Mouse (Mus musculus): Measurements from ENCODE around the gene N4bp3. TPM values are rescaled to one million over a fixed set of nuclear protein-coding genes. Genes with fewer than 3 reads are reported as not detected.
A peak's percentile ranks its signal among the peaks of the same experiment; 100 is the strongest.
"Not testable (repeated sequence)": the region's sequence is repeated elsewhere in the genome, so short reads cannot be mapped to it uniquely, and the experiment has no call there.

Gene N4bp3
- 10.2 and 12.9 TPM in 2 replicates for polyA plus RNA-seq (2015; fragmentation: Nextera tagmentation; extraction: Ambion mirVana)

DNA sequence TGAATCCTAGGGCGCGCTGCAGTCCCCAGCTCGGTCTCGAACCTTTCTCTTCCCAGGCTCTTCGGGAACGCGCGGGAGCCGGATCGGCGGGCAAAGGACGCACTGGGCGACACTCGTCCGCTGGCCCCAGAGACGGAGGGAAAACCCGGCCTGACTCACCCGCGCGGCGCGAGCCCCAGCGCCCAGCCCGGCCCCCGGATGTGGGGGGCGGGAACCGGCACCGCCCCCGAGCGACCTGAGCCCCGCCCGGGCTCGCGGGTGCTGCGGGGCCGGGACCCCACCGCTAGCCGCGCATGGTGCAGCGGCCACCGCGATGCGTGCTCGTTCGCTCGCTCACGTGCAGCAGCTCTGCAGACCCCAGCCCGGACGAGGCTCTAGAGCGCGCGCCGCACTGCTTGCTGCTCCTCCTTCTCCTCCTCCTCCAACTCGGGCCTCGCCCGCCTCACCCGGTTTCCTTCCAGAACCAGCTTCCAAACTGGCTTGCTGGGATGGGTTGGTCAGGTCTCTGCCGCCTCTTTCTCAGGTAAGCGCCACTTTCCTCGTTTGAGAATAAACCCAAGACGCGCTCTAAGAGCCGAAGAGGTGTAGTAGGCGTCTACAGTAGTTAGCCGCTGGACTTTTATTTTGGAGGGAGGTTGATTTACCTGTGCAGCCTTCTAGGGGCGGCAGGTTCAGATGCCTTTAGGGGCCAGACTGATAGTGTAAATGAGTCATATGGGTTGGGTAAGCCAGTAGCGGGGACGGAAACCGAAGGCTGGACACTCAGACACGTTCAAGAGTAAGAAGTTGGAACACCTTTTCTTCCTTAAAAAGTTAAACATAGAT is at the start of gene N4bp3, which contains the start of gene D930048N14Rik:
TSS of gene N4bp3 (minus strand) at position 152 of the 825 bp plus-strand sequence.
TSS of gene D930048N14Rik (plus strand) at position 264 of the 825 bp plus-strand sequence.
- peak within 1 kb of the TSS; percentile 70 for H3K9ac ChIP-seq (replicated peaks; ENCODE audit: low read depth, low read length)
- ATAC-seq, result peak; percentile 82
- no peaks in the 10 kb centered on the region for H3K9me3 ChIP-seq (ENCODE audit: control insufficient read depth, low read length)
- peaks cover 2% of the 10 kb centered on the region; the same call in 1 of the 2 replicates for H3K27me3 ChIP-seq (replicated peaks; ENCODE audit: control insufficient read depth, insufficient read depth, low read length)
- WGBS, result under 1% methylated on average over 69 of the region's 70 CpGs
- H3K4me3 ChIP-seq (replicated peaks; ENCODE audit: low read length), result peak within 1 kb of the TSS; percentile 54
- H3K27ac ChIP-seq (ENCODE audit: low read length), result no peak within 1 kb of the TSS
- H3K4me1 ChIP-seq (replicated peaks; ENCODE audit: control insufficient read depth, insufficient read depth, low read length), result peaks cover 16% of the 10 kb centered on the region
- H3K36me3 ChIP-seq (ENCODE audit: control insufficient read depth, insufficient read depth), result no peaks in the 10 kb centered on the region
- H3K4me2 ChIP-seq (ENCODE audit: low read length), result peak within 1 kb of the TSS; percentile 91

DNA sequence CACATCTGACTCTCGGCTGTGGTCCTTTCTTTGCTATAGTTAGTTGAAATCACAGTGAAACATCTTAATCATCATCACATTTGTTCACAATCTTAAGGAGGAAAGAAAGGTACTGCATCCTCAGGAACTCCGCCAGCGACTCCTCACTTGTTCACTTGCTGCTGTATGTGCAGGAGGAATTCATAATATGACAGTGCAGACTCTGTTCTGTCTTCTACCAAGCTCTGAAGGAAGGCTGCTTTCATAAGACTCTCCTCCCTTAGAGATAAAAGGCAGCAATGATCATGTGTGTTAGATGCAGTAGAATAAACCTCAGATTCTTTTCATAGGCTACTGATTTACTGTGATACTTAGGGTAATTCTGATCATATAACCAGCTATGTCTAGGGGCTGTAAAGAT is 44.3 kb upstream of the N4bp3 start:
- Histone ChIP-seq H3K4me3 (replicated peaks; ENCODE audit: low read length) (no peak overlapping the region), H3K4me1 (replicated peaks; ENCODE audit: control insufficient read depth, insufficient read depth, low read length) (no peaks in the 10 kb centered on the region), H3K9me3 (ENCODE audit: control insufficient read depth, low read length) (no peaks in the 10 kb centered on the region), H3K4me2 (ENCODE audit: low read length) (no peak overlapping the region), H3K9ac (replicated peaks; ENCODE audit: low read depth, low read length) (no peak overlapping the region), H3K27me3 (replicated peaks; ENCODE audit: control insufficient read depth, insufficient read depth, low read length) (no peaks in the 10 kb centered on the region), H3K27ac (ENCODE audit: low read length) (no peak overlapping the region), H3K36me3 (ENCODE audit: control insufficient read depth, insufficient read depth) (peaks cover 20% of the 10 kb centered on the region)
- ATAC-seq, result no peak
- 94% methylated on average over 3 of the region's 3 CpGs for WGBS

DNA sequence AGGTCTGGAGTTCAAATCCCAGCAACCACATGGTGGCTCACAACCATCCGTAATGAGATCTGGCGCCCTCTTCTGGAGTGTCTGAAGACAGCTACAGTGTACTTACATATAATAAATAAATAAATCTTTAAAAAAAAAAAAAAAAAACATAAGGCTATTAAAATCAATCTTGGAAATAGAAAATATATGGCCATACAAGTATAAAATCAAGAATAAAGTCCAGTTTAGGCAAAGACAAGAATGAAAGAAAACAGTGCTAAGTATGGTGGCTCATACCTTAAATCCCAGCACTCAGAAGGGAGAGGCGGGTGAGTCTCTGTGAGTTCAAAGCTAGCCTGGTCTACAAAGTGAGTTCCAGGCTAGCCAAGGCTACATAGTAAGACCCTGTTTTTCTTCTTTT is 40.0 kb upstream of the N4bp3 start:
- ATAC-seq; H3K27me3 ChIP-seq (replicated peaks; ENCODE audit: control insufficient read depth, insufficient read depth, low read length); H3K36me3 ChIP-seq (ENCODE audit: control insufficient read depth, insufficient read depth); H3K4me3 ChIP-seq (replicated peaks; ENCODE audit: low read length); H3K9me3 ChIP-seq (ENCODE audit: control insufficient read depth, low read length); H3K9ac ChIP-seq (replicated peaks; ENCODE audit: low read depth, low read length); H3K27ac ChIP-seq (ENCODE audit: low read length); H3K4me2 ChIP-seq (ENCODE audit: low read length): not testable (repeated sequence)
- 94% methylated on average over 1 of the region's 3 CpGs for WGBS
- H3K4me1 ChIP-seq (replicated peaks; ENCODE audit: control insufficient read depth, insufficient read depth, low read length), result peaks cover 12% of the 10 kb centered on the region

DNA sequence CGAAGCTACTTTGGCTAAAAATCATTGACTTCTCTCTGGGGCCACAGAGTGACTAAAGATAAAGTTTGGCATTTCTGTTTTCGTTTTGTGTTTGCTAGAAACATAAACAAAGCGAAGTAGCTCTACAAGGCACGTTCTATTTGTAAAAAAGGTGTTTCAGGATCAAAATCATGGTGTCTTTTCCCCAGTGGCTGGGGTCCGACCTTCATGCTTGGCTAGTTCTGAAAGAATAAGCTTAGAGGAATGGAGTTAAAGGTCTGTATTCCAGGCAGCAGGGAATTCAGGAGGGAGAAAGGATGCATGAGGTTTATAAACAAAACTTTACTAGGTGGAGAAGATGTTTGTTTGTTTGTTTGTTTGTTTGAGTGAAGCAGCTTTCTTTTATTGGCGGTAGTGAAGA is 38.7 kb upstream of the N4bp3 start:
- Histone ChIP-seq H3K9me3 (ENCODE audit: control insufficient read depth, low read length) (no peaks in the 10 kb centered on the region), H3K4me3 (replicated peaks; ENCODE audit: low read length) (peak overlapping the region; percentile 83), H3K36me3 (ENCODE audit: control insufficient read depth, insufficient read depth) (no peaks in the 10 kb centered on the region; the same call in 1 of the 2 replicates), H3K27ac (ENCODE audit: low read length) (peak overlapping the region; percentile 99), H3K27me3 (replicated peaks; ENCODE audit: control insufficient read depth, insufficient read depth, low read length) (no peaks in the 10 kb centered on the region), H3K4me2 (ENCODE audit: low read length) (peak overlapping the region; percentile 86), H3K9ac (replicated peaks; ENCODE audit: low read depth, low read length) (peak overlapping the region; percentile 92), H3K4me1 (replicated peaks; ENCODE audit: control insufficient read depth, insufficient read depth, low read length) (peaks cover 12% of the 10 kb centered on the region)
- 24% methylated on average over 6 of the region's 6 CpGs for WGBS
- ATAC-seq, result no peak

DNA sequence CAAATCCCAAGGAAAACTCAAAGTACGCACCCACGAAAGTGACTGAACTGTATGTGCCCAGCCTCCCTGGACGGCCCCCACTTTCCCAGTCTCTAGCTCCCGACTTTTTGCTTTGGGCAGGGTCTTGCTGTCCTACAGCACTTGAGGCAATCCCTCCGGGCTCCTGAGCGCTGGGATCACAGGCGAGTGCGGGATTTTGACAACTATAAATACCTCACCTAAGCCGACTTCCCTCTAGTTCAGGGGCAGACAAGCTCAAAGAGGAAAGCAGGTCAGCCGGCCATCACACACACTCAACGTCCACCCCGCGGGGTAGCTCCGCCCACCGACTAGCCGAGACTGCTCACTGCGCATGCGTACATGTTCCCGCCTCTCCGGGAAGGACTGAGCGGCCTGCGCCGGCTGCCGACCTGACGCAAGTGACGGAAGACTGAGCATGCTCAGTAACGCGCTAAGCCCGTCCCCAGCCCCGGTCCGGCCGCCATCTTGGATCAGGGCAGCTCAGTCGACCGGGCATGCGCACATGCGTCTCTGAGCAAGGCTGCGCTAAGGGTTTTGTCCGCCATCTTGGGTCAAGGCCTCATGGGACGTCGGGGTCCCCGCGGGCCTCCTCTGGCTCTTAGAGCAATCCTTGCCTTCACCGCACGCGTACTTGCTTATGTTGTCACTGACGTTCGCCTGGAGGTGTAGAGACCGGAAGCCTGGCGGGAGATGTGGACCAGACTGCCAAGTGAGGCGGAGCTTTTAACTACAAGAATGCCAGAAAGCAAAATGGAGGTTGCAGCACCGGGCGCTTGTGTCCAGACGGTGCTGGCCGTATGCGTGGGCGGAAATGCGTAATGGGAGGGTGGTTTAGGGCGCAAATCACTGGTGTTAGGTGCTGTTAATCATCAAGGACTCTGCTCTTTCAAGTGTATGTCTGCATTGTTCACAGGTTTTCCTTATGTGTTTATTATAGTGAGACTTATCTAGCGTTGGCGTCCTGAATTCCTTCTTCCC is 38.0 kb upstream of the N4bp3 start, which contains the start of gene 0610009B22Rik:
TSS of gene 0610009B22Rik (minus strand) at position 545 of the 999 bp plus-strand sequence.
- WGBS, result under 1% methylated on average over 60 of the region's 60 CpGs
- H3K9ac ChIP-seq (replicated peaks; ENCODE audit: low read depth, low read length), result peak within 1 kb of the TSS; percentile 92

DNA sequence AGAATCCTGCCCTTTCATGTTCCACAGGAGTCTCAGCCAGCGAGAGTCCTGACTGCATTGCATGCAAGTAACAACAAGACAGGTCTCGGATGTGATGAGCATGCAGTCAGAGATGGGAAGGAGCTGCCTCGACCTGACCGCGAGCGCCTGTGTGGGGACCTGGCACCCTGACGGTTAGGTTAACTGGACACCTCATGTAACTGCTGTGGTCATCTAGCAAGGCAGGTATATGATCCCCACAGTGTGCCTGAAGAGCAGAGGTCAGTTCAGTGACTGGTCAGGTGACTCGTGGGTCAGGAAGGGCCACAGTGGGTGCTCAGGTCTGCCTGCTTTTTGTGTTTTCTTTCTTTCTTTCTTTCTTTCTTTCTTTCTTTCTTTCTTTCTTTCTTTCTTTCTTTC is 31.3 kb upstream of the N4bp3 start:
- H3K9ac ChIP-seq (replicated peaks; ENCODE audit: low read depth, low read length), result no peak overlapping the region
- H3K4me1 ChIP-seq (replicated peaks; ENCODE audit: control insufficient read depth, insufficient read depth, low read length), result no peaks in the 10 kb centered on the region
- H3K4me3 ChIP-seq (replicated peaks; ENCODE audit: low read length), result no peak overlapping the region
- no peak overlapping the region for H3K27ac ChIP-seq (ENCODE audit: low read length)
- H3K4me2 ChIP-seq (ENCODE audit: low read length), result no peak overlapping the region
- ATAC-seq, result no peak
- no peaks in the 10 kb centered on the region for H3K9me3 ChIP-seq (ENCODE audit: control insufficient read depth, low read length)
- no peaks in the 10 kb centered on the region for H3K27me3 ChIP-seq (replicated peaks; ENCODE audit: control insufficient read depth, insufficient read depth, low read length)
- no peaks in the 10 kb centered on the region for H3K36me3 ChIP-seq (ENCODE audit: control insufficient read depth, insufficient read depth)
- WGBS, result 46% methylated on average over 8 of the region's 8 CpGs

More for the DNA sequence above, 38.0 kb upstream of the N4bp3 start, which contains the start of gene 0610009B22Rik:
- Histone ChIP-seq H3K4me1 (replicated peaks; ENCODE audit: control insufficient read depth, insufficient read depth, low read length) (peaks cover 12% of the 10 kb centered on the region), H3K4me3 (replicated peaks; ENCODE audit: low read length) (peak within 1 kb of the TSS; percentile 83), H3K9me3 (ENCODE audit: control insufficient read depth, low read length) (no peaks in the 10 kb centered on the region), H3K36me3 (ENCODE audit: control insufficient read depth, insufficient read depth) (no peaks in the 10 kb centered on the region; the same call in 1 of the 2 replicates), H3K4me2 (ENCODE audit: low read length) (peak within 1 kb of the TSS; percentile 86), H3K27me3 (replicated peaks; ENCODE audit: control insufficient read depth, insufficient read depth, low read length) (no peaks in the 10 kb centered on the region), H3K27ac (ENCODE audit: low read length) (peak within 1 kb of the TSS; percentile 99)
- peak; percentile 99 for ATAC-seq

DNA sequence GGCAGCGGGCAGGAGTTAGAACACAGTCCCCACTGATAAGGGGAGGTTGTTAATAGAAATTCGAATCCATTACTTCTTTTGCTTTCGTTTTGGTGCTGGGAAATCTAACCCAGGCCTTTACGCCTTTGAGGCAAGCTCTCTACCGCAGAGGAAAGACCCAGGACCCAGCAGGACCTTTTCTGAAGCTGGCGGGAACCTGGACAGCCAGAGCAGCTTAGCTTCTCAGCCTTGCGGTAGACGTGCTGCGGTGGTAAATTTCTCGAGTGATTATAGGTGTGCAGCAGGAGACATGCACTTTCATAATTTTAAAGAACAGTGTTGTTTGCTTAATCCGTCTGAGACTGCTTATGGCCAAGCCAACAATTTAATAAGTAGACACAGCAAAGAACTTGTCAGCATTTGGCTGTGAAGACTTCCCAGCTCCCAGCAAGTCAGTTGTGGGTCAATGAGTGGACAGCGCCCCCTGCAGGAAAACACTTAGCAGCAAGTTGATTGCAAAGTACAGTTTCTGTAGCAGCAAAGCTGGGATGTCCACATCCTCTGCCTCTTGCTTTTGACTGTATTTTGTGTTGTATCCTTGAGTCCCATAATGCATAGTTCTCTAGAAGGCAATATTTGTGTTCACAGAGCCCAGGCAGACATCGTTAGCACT is 30.8 kb upstream of the N4bp3 start:
- no peak for ATAC-seq
- Histone ChIP-seq H3K9me3 (ENCODE audit: control insufficient read depth, low read length) (no peaks in the 10 kb centered on the region), H3K27me3 (replicated peaks; ENCODE audit: control insufficient read depth, insufficient read depth, low read length) (no peaks in the 10 kb centered on the region), H3K4me1 (replicated peaks; ENCODE audit: control insufficient read depth, insufficient read depth, low read length) (no peaks in the 10 kb centered on the region), H3K4me3 (replicated peaks; ENCODE audit: low read length) (no peak overlapping the region), H3K27ac (ENCODE audit: low read length) (no peak overlapping the region), H3K4me2 (ENCODE audit: low read length) (no peak overlapping the region; the same call in 1 of the 2 replicates), H3K36me3 (ENCODE audit: control insufficient read depth, insufficient read depth) (no peaks in the 10 kb centered on the region), H3K9ac (replicated peaks; ENCODE audit: low read depth, low read length) (no peak overlapping the region)
- 35% methylated on average over 13 of the region's 13 CpGs for WGBS

DNA sequence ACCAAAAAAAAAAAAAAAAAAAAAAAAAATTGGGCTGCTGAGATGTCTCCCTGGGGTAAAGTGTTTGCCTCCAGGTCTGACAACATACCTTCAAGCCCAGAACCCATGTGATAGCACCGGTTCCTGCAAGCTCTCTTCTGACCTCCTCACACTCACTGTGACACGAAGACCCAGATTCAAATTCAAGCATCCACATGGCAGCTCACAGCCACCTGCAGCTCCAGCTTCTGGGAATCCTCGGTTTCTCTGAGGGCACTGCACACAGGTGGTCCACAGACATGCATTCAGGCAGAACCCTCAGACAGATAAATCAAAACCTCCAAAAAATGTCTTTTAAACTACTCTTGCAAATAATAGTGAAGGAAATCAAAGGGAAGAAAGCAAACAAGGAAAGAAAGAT is 28.8 kb upstream of the N4bp3 start:
- no peaks in the 10 kb centered on the region for H3K27me3 ChIP-seq (replicated peaks; ENCODE audit: control insufficient read depth, insufficient read depth, low read length)
- no peak overlapping the region for H3K4me2 ChIP-seq (ENCODE audit: low read length)
- H3K9ac ChIP-seq (replicated peaks; ENCODE audit: low read depth, low read length), result no peak overlapping the region
- H3K36me3 ChIP-seq (ENCODE audit: control insufficient read depth, insufficient read depth), result no peaks in the 10 kb centered on the region
- WGBS, result 76% methylated on average over 3 of the region's 3 CpGs
- no peaks in the 10 kb centered on the region for H3K9me3 ChIP-seq (ENCODE audit: control insufficient read depth, low read length)
- H3K4me1 ChIP-seq (replicated peaks; ENCODE audit: control insufficient read depth, insufficient read depth, low read length), result no peaks in the 10 kb centered on the region
- ATAC-seq, result no peak
- no peak overlapping the region for H3K27ac ChIP-seq (ENCODE audit: low read length)
- H3K4me3 ChIP-seq (replicated peaks; ENCODE audit: low read length), result no peak overlapping the region

All from forebrain, embryonic 16.5 days (tissue).